Mouse (Mus musculus): Measurements from ENCODE around the gene Cyp2s1.

DNA sequence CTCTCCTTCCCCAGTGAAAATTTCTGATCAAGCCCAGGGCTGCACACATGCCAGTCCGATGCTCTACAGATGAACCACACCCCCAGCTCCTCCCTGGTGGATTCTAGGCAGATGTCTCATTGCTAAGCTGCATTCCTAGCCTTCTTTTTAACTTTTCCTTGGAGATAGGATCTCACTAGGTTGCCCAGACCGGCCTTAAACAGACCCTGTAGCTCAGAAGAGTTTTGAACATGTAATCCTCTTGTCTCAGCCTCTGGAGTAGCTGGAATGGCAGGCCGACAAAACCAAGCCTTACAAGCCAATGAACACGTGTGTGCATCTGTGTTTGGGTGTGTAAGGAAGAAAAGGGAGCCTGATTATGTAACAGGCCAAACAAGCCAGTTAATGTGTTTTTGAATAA lies 36.0 kb downstream of the Cyp2s1 start:
- TF ChIP-seq GATA1 (IDR thresholded peaks at IDR 0.05; ENCODE audit: low read length): no peak
- TF ChIP-seq TAL1 (IDR thresholded peaks at IDR 0.05; ENCODE audit: low read length): no peak

Data from erythroblast, embryonic 14.5 days (primary cell).